Mouse (Mus musculus) ES-E14 (cell line): ENCODE measurements around the gene Tm7sf3.

ENCODE experiments used
- CHD2 ChIP-seq: IDR thresholded peaks from 2 replicates; pipeline ENCODE4 v1.6.1; 2014; ENCODE audit warnings: mild to moderate bottlenecking, low read depth, low read length, inconsistent platforms
- MAFK ChIP-seq: IDR thresholded peaks from 2 replicates; pipeline ENCODE4 v1.6.1; 2014; ENCODE audit warnings: mild to moderate bottlenecking, low read depth, low read length, inconsistent platforms; ENCODE audit not compliant: insufficient read depth
- ZC3H11A ChIP-seq: IDR thresholded peaks from 2 replicates; pipeline ENCODE4 v1.6.1; 2012; ENCODE audit warnings: low read depth, mild to moderate bottlenecking, inconsistent platforms, low read length, borderline replicate concordance
- ZNF384 ChIP-seq: IDR thresholded peaks from 2 replicates; pipeline ENCODE4 v1.6.1; 2012; ENCODE audit warnings: low read depth, low read length, inconsistent platforms

- TF ChIP-seq CHD2 (no peak), ZC3H11A (no peak), MAFK (no peak), ZNF384 (no peak)
These were observed 30.7 kb downstream of the Tm7sf3 start for GRCm38 (mm10) chr6:146611897-146612296.
